Mouse (Mus musculus) cerebellum, adult 11 months (tissue): ENCODE data around the gene Ppp1r14c.
"Not testable (repeated sequence)": the region's sequence is repeated elsewhere in the genome, so short reads cannot be mapped to it uniquely, and the experiment has no call there.

Source experiments
- DNase-seq: peaks from one replicate; pipeline ENCODE4 v3.0.0; 2022

The Ppp1r14c gene

GRCm38 (mm10) chr10:3476611-3477010, 110.8 kb downstream of the Ppp1r14c start:
- DNase-seq: no peak

GRCm38 (mm10) chr10:3479772-3480171, 113.9 kb downstream of the Ppp1r14c start:
- no peak for DNase-seq

GRCm38 (mm10) chr10:3490052-3490451, 124.2 kb downstream of the Ppp1r14c start:
- no peak for DNase-seq

GRCm38 (mm10) chr10:3496791-3497190, 130.9 kb downstream of the Ppp1r14c start:
- DNase-seq: no peak

GRCm38 (mm10) chr10:3500846-3501245, 135.0 kb downstream of the Ppp1r14c start:
- DNase-seq: not testable (repeated sequence)

GRCm38 (mm10) chr10:3507484-3508221, 141.8 kb downstream of the Ppp1r14c start:
- peak; percentile 19 for DNase-seq

- DNase-seq: no peak
Observed at GRCm38 (mm10) chr10:3508222-3508588, 142.3 kb downstream of the Ppp1r14c start.

GRCm38 (mm10) chr10:3508746-3509145, 142.9 kb downstream of the Ppp1r14c start:
- no peak for DNase-seq

- DNase-seq: no peak
Observed at GRCm38 (mm10) chr10:3509663-3510277, 143.9 kb downstream of the Ppp1r14c start.

- no peak for DNase-seq
Observed at GRCm38 (mm10) chr10:3510486-3510885, 144.6 kb downstream of the Ppp1r14c start.

GRCm38 (mm10) chr10:3511401-3511800, 145.5 kb downstream of the Ppp1r14c start:
- no peak for DNase-seq

GRCm38 (mm10) chr10:3512620-3513305, 146.9 kb downstream of the Ppp1r14c start:
- DNase-seq: no peak

- DNase-seq: no peak
Observed at GRCm38 (mm10) chr10:3513947-3514346, 148.1 kb downstream of the Ppp1r14c start.
